Comparison of ENCODE assay signal across 15 mouse cellular contexts in the genomic region with DNA sequence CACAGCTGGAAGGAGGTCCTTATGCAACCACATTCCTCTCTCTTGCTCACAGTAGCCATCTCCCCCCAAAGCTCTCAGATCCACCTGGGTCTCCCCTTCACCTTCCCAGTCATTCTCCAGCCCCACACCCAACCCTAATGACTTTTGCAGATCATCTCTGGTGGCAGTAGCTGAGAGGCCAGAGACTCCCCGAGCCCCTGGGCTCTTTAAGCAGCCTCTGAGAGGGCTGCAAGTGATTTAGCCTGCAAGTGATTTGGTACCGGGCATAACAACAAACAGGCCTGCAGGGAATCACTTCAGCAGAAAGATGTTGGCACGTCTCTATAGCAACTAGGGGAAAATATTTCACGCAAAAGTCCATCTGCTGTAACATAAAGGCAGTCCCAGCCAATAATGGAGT.
A peak's percentile ranks its signal among the peaks of the same experiment; 100 is the strongest.
DNase-seq lines count a peak whose midpoint lies in the region; ATAC-seq and TF ChIP-seq lines count a peak whose summit lies in the region.
"Had no signal": no experiment of that assay in that cellular context is flagged by ENCODE, and none has a peak within 500 bp of the region (broad histone marks: within the 10 kb centered on the region; RNA-seq: fewer than 3 reads in every experiment).

No protein-coding gene starts in this region.

- H3K36me3 ChIP-seq in lung, embryonic 14.5 days (ENCODE audit: insufficient read depth): no peaks in the 10 kb centered on the region
- no peaks in the 10 kb centered on the region for H3K36me3 ChIP-seq in embryonic facial prominence, embryonic 13.5 days
- no peaks in the 10 kb centered on the region for H3K36me3 ChIP-seq in intestine, embryonic 16.5 days (ENCODE audit: control insufficient read depth, insufficient read depth, low read length)
- no peaks in the 10 kb centered on the region for H3K36me3 ChIP-seq in liver, embryonic 12.5 days
- H3K36me3 ChIP-seq: embryonic facial prominence, embryonic 12.5 days; heart, embryonic 12.5 days had no signal

- peak; percentile 42 for DNase-seq in embryo, embryonic 10.5 days (ENCODE audit: low spot score)
- DNase-seq in embryo, embryonic 10 days (ENCODE audit: low spot score): no peak
- peak; percentile 27 for DNase-seq in lung, embryonic 14.5 days
- no peak for DNase-seq in lung, postnatal 10 days
- DNase-seq in mesoderm, embryonic 11.5 days (ENCODE audit: low read depth, low spot score): peak; percentile 61
- DNase-seq: adrenal gland, postnatal 14 days; cerebellum, adult 11 months; gastrocnemius, adult 2 months; kidney, postnatal 10 days; liver, postnatal 0 days had no signal

- no peaks in the 10 kb centered on the region for H3K27me3 ChIP-seq in lung, embryonic 14.5 days (ENCODE audit: insufficient read depth, low read length)
- peaks cover 6% of the 10 kb centered on the region; the same call in 1 of the 2 replicates for H3K27me3 ChIP-seq in embryonic facial prominence, embryonic 13.5 days
- H3K27me3 ChIP-seq in intestine, embryonic 16.5 days (replicated peaks; ENCODE audit: control insufficient read depth, insufficient read depth, low read length): no peaks in the 10 kb centered on the region
- H3K27me3 ChIP-seq in liver, embryonic 12.5 days (replicated peaks): 0 out of 2 replicates have a peak, but pooled peaks cover 2% of the 10 kb centered on the region
- H3K27me3 ChIP-seq: embryonic facial prominence, embryonic 12.5 days; heart, embryonic 12.5 days had no signal

- no peak overlapping the region for H3K4me2 ChIP-seq in lung, embryonic 14.5 days
- peak overlapping the region; percentile 21; the same call in 1 of the 2 replicates for H3K4me2 ChIP-seq in embryonic facial prominence, embryonic 13.5 days
- no peak overlapping the region for H3K4me2 ChIP-seq in intestine, embryonic 16.5 days (ENCODE audit: low read depth, low read length)
- no peak overlapping the region for H3K4me2 ChIP-seq in liver, embryonic 12.5 days
- H3K4me2 ChIP-seq: embryonic facial prominence, embryonic 12.5 days; heart, embryonic 12.5 days had no signal

- no peaks in the 10 kb centered on the region for H3K4me1 ChIP-seq in lung, embryonic 14.5 days (ENCODE audit: insufficient read depth)
- peaks cover 12% of the 10 kb centered on the region for H3K4me1 ChIP-seq in embryonic facial prominence, embryonic 13.5 days
- H3K4me1 ChIP-seq in intestine, embryonic 16.5 days (ENCODE audit: control insufficient read depth, insufficient read depth, low read length): no peaks in the 10 kb centered on the region
- no peaks in the 10 kb centered on the region for H3K4me1 ChIP-seq in liver, embryonic 12.5 days

- H3K9me3 ChIP-seq in lung, embryonic 14.5 days (ENCODE audit: low read depth, low read length): no peaks in the 10 kb centered on the region
- H3K9me3 ChIP-seq in embryonic facial prominence, embryonic 13.5 days: no peaks in the 10 kb centered on the region
- no peaks in the 10 kb centered on the region for H3K9me3 ChIP-seq in intestine, embryonic 16.5 days (ENCODE audit: control insufficient read depth, low read length)
- no peaks in the 10 kb centered on the region for H3K9me3 ChIP-seq in liver, embryonic 12.5 days (replicated peaks)
- H3K9me3 ChIP-seq: embryonic facial prominence, embryonic 12.5 days; heart, embryonic 12.5 days had no signal

- WGBS in lung, embryonic 14.5 days: 29% methylated on average over 4 of the region's 4 CpGs
- WGBS in embryonic facial prominence, embryonic 13.5 days: 13% methylated on average over 4 of the region's 4 CpGs
- WGBS in intestine, embryonic 16.5 days: 55% methylated on average over 4 of the region's 4 CpGs
- 64% methylated on average over 4 of the region's 4 CpGs for WGBS in liver, embryonic 12.5 days (ENCODE audit: insufficient replicate concordance)

- 0 out of 2 replicates have a peak overlapping the region, but pooled peaks have one; percentile 43 for H3K27ac ChIP-seq in lung, embryonic 14.5 days (ENCODE audit: low read depth)
- no peak overlapping the region for H3K27ac ChIP-seq in embryonic facial prominence, embryonic 13.5 days
- no peak overlapping the region for H3K27ac ChIP-seq in intestine, embryonic 16.5 days (ENCODE audit: low read length)
- H3K27ac ChIP-seq in liver, embryonic 12.5 days: no peak overlapping the region
- H3K27ac ChIP-seq: embryonic facial prominence, embryonic 12.5 days; gastrocnemius, adult 2 months had no signal

- no peak overlapping the region for H3K4me3 ChIP-seq in lung, embryonic 14.5 days (ENCODE audit: low read depth, low read length)
- H3K4me3 ChIP-seq in embryonic facial prominence, embryonic 13.5 days: no peak overlapping the region
- no peak overlapping the region for H3K4me3 ChIP-seq in intestine, embryonic 16.5 days (ENCODE audit: low read length)
- H3K4me3 ChIP-seq in liver, embryonic 12.5 days: no peak overlapping the region
- H3K4me3 ChIP-seq: embryonic facial prominence, embryonic 12.5 days; gastrocnemius, adult 2 months; heart, embryonic 12.5 days had no signal

- TF ChIP-seq CTCF in lung, embryonic 14.5 days (IDR thresholded peaks at IDR 0.05; ENCODE audit: low read depth): no peak

- H3K9ac ChIP-seq in lung, embryonic 14.5 days: no peak overlapping the region
- H3K9ac ChIP-seq in embryonic facial prominence, embryonic 13.5 days: no peak overlapping the region
- H3K9ac ChIP-seq in intestine, embryonic 16.5 days (ENCODE audit: low read depth, low read length): no peak overlapping the region
- no peak overlapping the region for H3K9ac ChIP-seq in liver, embryonic 12.5 days
- H3K9ac ChIP-seq: embryonic facial prominence, embryonic 12.5 days; heart, embryonic 12.5 days; liver, postnatal 0 days had no signal

- peak; percentile 32; the same call in 1 of the 2 replicates for ATAC-seq in lung, embryonic 14.5 days (ENCODE audit: insufficient read depth)
- ATAC-seq in embryonic facial prominence, embryonic 13.5 days (ENCODE audit: insufficient number of reproducible peaks, insufficient read depth, low FRiP score, low TSS enrichment, low read depth): no peak
- no peak for ATAC-seq in intestine, embryonic 16.5 days
- ATAC-seq in liver, embryonic 12.5 days: no peak
- ATAC-seq: liver, postnatal 0 days had no signal

Comparison
In these comparisons a context has a peak if more than half of its experiments do, and no peak if none do; other contexts are left out.
1. DNase-seq: peak in embryo, embryonic 10.5 days (single experiment), lung, embryonic 14.5 days (single experiment) and mesoderm, embryonic 11.5 days (single experiment); none in embryo, embryonic 10 days (single experiment) and lung, postnatal 10 days (single experiment).